Mouse (Mus musculus) brain, embryonic 18.5 days (tissue): ENCODE data around the gene Dcp1b.

Source experiments
- DNase-seq: peaks from one replicate; pipeline ENCODE4 v3.0.0-alpha.2; 2012; ENCODE audit warnings: low read depth, low spot score

Dcp1b gene

DNA sequence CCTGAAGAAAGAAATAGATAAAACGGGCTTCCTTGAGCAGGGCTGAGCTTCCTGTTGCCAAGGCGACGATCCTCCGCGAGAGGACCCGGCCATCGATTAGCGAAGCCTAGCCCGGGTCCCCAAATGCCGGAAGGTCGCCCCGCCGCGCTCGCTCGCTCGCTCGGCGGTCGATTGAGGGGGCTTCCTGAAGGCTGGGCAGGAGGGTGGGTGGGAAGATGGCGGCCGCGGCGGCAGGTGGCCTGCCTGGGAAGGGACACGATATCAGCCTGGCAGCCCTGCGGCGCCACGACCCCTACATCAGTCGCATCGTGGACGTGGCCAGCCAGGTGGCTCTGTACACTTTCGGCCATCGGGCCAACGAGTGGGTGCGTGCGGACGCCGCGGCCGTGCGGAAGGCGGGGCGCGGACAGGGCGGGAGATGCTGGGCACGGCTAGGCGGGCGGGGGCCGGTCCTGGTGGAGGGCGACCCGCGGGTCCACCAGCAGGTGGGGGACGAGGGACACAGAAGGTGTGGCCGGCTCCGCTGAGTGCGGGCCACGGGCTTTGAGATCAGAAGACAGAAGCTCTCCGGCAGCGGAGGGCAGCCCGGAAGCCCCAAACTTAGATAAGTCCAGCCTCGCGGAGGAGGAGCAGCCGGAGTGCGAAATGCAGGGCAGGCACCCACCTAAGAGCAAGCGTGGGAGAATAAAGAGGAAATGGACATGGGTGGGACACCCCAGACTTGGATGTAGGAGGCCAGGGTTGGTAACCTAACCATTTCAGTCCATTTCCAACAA, at the start of gene Dcp1b:
Dcp1b (plus strand) TSS at position 176 of the 776 bp plus-strand sequence.
- peak; percentile 85 for DNase-seq

DNA sequence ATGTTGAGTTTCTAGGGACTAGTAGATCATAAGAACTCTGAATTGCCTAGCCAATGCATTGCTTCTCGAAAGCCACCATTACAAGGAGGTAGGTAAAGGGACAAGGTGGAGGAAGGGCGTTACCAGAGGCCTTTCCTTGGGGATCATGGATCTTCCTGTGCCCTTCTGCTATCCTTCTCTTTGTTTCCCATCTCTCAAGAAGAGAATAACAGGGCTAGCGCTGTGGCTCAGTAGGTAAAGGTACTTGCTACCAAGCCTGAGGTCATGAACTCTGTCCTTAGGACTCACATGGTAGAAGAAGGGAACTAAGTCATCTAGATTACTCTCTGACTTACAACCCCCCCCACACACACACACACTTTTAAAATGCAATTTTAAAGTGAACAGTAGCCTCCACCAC, 48.1 kb upstream of the Dcp1b start:
- DNase-seq, result no peak

DNA sequence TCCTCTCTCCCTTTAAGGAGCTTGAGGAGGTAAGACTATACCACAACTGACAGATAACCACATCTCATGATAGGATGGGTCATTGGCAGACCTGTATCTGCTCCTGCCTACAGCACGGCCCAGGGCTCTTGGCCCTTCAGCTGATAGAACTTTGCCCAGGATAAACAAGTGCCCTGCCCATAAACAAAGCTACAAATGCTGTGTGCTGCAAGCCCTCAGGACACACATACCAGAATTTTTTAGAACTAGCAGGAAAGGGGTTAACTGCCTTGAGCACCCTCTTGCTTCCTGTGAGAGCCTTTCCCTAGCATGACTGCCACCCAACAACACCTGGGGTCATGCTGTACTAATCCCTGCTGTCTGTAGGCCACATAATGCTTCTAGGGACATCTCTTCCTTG, 47.0 kb upstream of the Dcp1b start:
- DNase-seq, result no peak

DNA sequence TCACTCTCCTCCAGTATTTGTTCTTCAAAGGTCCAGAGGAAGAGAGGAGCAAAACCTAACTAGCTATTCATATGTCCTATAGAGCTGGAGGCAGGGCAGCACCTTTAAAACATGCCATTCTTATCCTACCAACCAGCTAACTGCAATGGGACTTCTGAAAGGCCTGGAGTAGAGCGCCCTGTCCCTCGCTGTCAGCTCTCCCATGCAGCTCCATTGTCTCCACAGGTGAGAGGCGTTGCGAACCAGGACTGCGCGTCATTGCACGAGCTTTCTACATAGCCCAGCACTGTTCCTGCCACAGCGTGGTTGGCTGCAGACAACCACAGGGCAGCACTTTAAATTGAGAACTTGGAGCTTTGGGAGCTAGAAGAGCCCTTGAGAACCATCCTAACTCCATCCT, 46.5 kb upstream of the Dcp1b start:
- no peak for DNase-seq

DNA sequence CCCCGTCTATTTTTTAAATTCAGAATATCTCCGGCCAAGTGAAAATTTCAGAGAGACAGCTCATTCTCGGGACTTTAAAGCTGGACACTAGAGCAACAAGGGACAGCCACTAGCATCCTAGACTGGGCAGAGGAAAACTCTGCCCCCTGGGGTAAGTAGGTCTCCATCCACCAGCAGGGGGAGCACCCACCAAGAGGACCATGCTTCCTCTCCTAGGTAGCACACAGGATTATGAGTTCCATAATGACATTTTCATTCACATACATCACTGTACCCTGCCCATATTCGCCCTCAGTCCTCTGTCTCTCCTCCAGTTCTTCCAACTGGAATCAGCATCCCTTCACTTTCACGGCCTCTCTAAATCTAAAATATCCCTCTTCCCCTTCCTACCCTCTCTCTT, 45.4 kb upstream of the Dcp1b start:
- DNase-seq, result no peak

DNA sequence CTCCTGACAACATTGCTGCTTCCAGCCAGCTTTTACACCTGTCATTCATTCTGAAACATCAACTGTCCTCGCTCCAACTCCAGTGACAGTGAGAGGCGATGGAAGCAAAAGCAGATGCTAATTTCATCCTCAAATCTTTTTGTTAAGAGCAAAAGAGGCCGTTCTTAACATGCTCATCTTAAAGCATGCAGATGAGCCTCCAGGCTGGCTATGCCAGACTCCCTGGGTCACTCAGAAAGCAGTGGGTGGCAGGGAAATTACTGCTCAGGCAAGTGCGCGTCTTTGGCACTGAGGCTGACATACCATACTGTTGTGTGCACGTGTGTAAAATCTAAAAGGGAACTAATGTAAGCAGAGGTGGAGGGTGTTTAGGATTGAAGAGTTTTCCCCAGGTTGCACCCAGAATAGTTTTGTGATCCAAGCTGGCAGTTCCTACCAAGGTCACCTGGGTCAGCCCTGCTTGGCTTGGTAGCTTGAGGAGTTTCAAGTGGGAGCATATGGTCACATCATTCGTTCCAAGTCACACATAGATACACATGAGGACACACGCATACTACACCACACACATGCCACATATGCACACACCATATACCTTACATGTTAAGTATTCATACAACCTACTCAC, 42.8 kb upstream of the Dcp1b start:
- DNase-seq, result no peak

DNA sequence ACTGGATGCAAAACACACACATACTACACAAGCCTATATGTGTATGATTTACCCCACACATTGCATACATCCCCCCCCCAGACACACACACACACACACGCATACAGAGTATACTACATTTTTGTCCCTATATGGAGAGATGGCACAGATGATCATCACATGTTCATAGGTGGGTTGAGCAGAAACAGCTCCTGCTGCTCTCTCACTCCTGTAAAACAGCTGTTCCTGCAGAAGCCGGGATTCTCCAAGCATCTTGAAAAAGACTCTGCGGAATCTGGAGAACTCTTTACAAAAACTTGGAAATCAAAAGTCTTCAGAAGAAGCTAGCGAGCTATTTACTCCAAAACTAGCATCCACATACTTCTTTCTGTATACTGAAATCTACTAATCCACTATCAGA, 42.2 kb upstream of the Dcp1b start:
- DNase-seq, result no peak

DNA sequence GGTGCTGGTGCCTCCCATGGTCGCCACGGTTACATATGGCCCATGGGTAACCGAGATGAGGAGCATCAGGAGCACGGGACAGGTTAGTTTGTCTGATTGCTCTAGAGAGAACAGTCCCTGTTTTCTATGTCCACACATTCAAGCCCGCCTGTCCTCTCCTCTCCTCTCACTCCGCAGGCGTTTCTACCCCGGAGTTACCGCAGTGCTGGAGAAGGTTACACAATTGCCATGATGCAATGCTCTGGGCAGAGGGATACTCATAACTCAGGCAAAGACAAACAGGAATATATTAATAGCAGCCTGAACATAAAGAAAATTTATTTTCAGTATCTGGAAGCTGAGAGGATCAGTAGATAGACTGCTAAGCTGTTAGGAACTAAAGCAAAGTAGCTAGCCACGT, 37.3 kb upstream of the Dcp1b start:
- DNase-seq, result no peak

DNA sequence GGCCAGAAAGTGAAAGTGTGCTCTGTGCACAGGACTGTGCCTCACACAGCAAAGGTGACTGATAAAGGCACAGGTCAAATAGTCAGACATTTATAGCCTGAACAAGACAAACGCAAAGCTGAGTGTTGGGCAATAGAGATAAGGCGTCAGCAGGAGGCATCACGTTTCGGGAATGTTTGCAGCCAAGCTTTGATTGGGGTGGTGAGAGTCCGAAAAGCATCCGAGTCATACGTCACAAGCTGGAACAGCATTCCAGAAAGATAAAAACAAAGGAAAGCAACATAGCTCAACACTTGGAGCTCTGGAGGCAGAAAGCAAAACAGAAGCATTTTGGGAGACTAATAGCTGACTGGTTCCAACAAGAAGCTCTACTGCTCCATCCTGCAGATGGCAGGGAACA, 35.5 kb upstream of the Dcp1b start:
- no peak for DNase-seq

DNA sequence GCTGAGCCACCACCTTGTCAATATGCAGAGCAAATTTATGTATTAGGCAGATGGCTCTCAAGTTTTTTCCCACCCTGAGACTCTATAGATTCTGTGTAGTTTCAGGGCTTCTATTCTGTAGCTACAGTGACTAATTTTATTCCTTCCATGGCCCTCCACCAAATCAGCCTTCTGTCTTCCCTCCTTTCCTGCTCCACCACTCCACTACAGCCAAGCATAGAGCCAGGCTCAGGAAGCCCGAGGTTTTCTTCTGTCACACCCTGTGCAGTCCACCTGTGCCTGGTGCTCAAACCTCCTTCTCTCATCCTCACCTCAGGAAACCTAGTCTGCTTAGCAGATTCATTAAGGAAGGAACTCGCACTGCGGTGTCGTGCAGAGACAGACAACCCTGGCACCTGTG, 29.9 kb upstream of the Dcp1b start:
- DNase-seq, result no peak

DNA sequence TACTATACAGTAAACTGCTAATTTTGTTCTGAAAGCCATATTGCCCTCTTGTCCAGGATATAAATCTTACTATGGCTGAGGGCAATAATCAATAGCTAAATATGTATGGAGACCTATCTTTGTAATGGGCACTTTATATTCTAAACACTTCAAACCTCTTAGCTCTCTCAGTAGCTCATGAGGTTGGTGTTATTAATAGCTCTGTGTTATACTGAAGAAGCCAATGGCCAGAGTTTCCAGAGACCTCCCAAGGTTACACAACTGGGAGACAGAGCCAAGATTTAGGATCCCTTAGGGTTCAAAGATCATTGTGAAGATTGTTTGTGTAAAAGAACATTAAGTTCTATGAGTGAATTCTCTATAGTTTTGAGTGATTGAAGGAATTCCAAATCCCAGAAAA, 9.4 kb upstream of the Dcp1b start:
- no peak for DNase-seq

DNA sequence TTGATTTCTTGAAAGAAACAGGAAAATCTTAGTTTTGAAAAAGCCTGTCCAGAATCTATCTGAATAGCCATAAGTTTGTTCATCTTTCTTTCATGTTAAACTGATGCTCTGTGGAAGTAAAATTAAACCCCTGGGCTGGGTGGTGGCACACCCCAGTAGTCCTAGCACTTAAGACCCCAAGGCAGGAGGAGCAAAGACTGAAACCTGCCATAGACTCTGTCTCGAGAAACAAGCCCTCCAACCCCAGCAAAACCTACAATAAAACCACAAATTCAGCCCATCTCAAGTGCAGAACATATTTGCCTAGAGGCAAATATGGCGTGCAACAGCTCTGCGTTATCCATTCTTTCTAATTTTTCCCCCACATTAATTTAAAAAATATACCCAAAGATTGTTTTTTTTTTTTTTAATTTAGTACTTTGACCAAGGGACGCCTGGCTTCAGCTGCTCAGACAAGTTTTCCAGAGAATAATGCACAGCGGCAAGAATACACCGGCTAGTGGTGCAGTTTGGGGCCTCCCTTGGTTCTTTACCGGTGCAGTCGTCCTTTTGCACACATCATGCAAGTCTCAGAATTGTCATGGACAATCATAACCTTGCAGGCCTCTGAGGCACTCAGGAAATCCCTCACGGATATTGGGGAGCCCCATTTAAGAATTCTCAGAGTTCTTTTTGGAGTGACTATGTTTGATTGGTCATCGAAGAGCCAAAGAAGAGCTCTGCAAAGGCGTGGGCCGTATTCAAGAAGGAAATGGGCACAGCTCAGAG, 562 bp upstream of the Dcp1b start:
- DNase-seq, result no peak

DNA sequence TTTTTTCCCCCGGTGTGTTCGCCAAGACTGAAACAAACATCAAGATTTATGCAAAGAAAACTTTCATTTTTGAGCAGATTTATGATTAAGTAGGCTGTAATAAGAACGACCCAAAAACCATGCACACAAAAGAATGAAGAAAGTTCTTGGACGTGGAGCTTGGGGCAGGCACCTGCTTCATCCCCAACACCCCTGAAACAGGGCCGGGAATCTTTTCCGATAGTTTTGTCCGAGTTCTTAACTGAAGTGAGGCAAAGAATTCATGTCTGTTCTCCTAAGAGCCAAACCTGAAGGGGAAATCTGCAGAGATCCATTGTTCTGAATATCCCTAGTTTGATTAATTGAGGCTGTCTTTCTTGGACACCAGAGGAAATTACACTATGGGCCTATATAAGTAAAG, 1.1 kb downstream of the Dcp1b start:
- no peak for DNase-seq

DNA sequence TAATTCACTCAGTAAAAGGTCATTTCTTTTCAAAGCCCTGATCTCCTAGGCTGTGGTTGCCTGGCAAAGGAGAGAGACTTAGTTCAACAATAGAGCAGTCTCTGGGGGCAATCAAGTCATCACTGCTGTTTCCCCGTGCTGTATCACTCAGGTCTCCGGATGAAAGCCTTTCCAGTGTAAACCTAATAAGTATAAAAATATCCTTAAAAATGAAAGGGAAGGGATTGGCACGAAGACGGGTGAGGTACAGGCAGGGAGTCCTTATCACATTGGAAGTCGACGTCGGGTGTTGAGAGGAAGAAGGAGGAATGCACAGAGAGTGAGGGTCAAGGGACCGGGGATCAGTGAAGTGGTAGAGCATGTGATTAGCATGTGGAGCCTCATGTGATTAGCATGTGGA, 2.0 kb downstream of the Dcp1b start:
- DNase-seq, result no peak

DNA sequence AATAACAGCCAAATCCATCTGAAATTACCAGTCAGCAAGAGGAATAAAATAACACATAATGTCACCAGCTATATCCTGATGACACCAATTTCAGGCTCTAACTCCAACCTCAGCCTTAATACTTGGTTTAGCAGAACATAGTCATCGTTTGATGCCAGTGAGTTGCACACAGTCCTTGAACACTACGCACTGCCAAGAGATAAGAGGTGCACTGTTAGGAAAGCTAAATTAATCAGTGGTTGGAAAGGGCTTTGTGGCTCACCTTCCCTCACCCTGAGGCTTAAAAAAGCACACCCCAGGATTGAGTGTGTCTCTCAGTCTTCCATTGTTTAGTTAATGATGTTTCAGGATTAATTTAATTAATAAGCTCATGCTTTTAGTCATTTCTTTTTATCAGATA, 5.1 kb downstream of the Dcp1b start:
- no peak for DNase-seq

DNA sequence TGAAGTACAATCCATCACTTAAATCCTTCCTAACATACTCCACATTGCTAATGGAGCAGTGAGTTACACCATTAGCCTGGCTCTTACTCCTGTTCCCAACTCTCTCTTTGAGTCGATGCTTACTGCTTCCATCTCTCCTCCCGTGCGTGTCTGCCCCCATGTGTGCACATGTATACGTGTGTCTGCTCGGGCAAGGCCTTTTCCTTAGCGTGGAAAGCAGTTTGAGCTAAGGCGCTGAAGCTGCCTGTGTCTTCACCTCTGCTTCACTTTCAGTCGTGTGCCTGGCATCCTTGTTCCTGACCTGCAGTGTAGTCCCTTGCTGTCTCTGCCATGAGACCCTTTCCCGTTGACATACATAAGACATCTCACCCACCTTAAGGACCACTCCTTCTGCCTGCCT, 7.2 kb downstream of the Dcp1b start:
- no peak for DNase-seq

DNA sequence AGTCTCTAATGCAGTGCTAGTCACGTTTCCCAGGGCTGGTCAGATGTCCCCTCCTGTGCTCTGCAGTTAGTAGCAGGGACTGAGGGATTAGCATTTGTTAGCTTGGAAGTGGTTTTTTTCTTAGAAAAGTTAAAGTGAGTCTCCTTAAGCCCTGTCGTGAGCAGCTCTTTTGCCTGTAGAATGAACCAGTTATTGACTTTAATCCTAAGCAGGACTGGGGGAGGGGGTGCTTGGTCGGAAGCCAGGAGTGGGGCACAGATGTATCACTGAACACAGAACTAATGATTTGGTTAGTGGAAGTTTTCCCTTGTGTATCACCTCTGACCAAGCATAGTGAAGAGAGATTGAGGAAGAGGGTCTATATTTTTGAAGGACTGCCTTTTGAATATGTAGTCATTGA, 8.7 kb downstream of the Dcp1b start:
- DNase-seq, result no peak

DNA sequence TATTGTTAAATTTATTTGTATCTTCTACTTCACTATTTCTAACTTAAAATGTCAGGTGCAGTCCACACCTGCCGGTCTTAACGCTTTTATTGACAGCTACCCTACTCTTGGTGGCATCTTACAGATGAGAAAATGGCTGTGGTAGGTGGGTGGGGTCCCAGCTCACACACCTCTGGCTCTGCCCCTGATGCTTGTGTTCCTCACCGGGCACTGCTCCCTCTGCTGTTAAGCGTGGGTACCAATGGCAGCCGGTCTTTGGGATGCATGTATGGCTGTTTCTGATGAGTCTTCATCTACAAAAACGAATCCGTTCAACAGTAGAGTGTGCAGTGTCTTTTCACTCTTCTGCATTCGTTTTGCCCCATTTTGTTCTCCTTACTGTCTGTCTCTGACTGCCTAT, 11.6 kb downstream of the Dcp1b start:
- no peak for DNase-seq

DNA sequence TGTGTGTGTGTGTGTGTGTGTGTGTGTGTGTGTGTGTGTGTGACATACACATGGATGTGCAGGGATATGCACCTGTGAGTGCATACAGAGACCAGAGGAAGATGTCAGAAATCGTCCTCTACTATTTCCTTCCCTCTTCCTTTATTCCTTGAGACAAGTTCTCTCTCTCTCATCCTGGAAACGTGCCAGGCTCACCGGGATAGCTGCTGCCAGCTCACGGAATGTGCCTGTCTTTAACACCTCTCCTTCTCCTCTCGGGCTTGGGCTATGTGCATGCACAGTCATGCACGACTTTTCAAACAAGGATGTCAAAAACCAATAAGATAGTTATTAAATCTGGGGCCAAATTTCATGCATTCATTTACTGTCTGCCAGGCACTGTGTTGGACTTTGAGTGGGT, 12.6 kb downstream of the Dcp1b start:
- no peak for DNase-seq

DNA sequence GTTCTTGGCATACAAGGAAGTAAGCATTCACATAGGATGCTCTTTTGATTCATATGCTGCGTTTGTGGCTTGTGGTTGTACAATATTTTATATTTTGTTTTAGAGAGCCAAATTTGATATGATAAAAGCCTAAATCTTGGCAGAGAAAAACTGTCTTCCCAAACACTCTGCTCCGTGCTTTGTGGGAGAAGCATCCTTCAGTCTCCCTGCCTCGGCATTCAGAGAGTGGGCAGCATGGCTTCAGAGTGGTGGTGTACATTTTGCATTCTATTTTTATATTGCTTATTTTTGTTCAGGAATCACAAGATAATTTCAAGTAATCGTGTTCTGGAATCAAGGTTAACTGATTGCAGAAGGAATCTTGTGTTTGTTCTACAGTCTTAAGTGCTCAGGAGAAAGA, 16.4 kb downstream of the Dcp1b start:
- no peak for DNase-seq

DNA sequence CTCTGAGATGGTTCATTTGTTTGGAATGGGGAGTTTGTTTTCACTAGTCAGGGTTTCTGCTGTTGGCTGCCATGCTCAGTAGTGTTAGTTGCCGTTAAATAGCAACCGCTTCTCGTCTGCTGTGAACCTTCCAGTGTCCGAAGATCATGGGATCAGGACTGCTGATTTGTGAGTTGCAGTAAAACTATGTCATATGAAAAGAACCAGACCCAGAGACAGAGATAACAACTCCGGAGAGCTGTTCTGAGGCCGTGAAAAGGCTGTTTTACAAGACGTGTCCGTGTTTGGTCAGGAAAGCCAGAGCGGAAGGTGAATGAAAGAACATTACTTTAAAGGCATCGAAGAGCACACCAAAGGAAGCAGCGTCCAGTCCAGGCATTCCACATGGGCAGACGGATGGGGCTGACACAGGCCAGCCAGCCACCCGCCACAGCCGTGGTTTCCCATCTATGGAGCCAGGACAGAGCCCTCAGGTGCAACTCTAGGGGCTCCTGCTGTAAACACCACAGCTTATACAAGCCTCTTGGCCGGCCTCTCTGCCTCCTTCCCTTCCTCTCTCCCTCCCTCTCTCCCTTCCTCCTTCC, 18.6 kb downstream of the Dcp1b start:
- no peak for DNase-seq

DNA sequence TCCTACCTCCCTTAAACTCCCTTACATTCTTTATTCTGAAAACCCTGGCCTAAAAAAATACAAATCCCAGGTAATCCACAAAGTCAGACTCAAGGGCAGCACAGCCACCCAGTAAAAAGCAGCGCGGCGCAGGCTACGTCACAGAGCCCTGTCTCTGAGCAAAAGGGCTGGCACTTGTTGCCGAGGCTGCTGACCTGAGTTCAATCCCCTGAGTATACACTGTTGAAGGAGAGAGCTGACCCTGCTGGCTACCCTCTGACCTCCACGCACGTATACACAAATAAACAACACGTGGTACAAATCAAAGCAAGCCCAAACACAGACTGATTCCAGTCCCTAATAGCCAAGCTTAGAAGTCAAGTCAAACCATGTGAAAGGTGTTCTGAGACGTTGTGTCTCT, 19.1 kb downstream of the Dcp1b start:
- DNase-seq, result no peak

DNA sequence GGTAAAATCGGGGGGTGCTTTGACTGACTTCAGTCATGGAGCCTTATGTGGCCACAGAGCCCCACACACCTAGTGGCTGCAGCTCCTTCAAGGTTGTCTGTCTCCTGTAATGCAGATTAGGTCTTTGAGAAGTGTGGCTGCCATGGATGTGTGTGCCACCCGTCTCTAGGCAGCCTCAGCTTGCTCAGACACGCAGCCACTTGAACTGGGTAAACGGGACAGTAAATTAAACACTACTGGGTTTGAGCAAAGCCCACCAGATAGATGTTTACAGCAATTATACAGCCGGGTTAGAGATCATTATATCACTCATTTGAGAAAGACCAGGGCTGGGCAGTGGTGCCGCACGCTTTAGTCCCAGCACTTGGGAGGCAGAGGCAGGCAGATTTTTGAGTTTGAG, 19.5 kb downstream of the Dcp1b start:
- no peak for DNase-seq
